Mouse (Mus musculus): ENCODE results near the gene Gaa. TPM values are rescaled to one million over a fixed set of nuclear protein-coding genes. Genes with fewer than 3 reads are reported as not detected.

The Gaa gene
- polyA plus RNA-seq, 1 experiment, result 1.2 TPM

- no peak overlapping the region for H3K4me3 ChIP-seq (replicated peaks)
- TF ChIP-seq GATA1 (IDR thresholded peaks at IDR 0.05; ENCODE audit: low read length), result no peak
- no peak for TF ChIP-seq TAL1 (IDR thresholded peaks at IDR 0.05; ENCODE audit: low read length)
- H3K9me3 ChIP-seq (ENCODE audit: control insufficient read depth, low read length), result peaks cover 4% of the 10 kb centered on the region; the same call in 1 of the 2 replicates
- H3K4me1 ChIP-seq (ENCODE audit: control insufficient read depth), result no peaks in the 10 kb centered on the region; the same call in 1 of the 2 replicates
- H3K36me3 ChIP-seq (ENCODE audit: control insufficient read depth), result no peaks in the 10 kb centered on the region
- H3K27me3 ChIP-seq (ENCODE audit: control insufficient read depth), result peaks cover 27% of the 10 kb centered on the region
Observed at GRCm38 (mm10) chr11:119307916-119308315, 40.2 kb downstream of the Gaa start.

- Histone ChIP-seq H3K4me1 (ENCODE audit: control insufficient read depth) (no peaks in the 10 kb centered on the region), H3K36me3 (ENCODE audit: control insufficient read depth) (no peaks in the 10 kb centered on the region), H3K27me3 (ENCODE audit: control insufficient read depth) (peaks cover 13% of the 10 kb centered on the region), H3K4me3 (replicated peaks) (no peak overlapping the region), H3K9me3 (ENCODE audit: control insufficient read depth, low read length) (peaks cover 4% of the 10 kb centered on the region; the same call in 1 of the 2 replicates)
- no peak for TF ChIP-seq TAL1 (IDR thresholded peaks at IDR 0.05; ENCODE audit: low read length)
Observed at GRCm38 (mm10) chr11:119310621-119311020, 42.9 kb downstream of the Gaa start.

GRCm38 (mm10) chr11:119314252-119314936 is 46.7 kb downstream of the Gaa start:
- TF ChIP-seq TAL1 (IDR thresholded peaks at IDR 0.05; ENCODE audit: low read length) (no peak), GATA1 (IDR thresholded peaks at IDR 0.05; ENCODE audit: low read length) (no peak)
- no peaks in the 10 kb centered on the region for H3K4me1 ChIP-seq (ENCODE audit: control insufficient read depth)
- H3K4me3 ChIP-seq (replicated peaks), result no peak overlapping the region
- H3K27me3 ChIP-seq (ENCODE audit: control insufficient read depth), result peaks cover 4% of the 10 kb centered on the region
- H3K36me3 ChIP-seq (ENCODE audit: control insufficient read depth), result no peaks in the 10 kb centered on the region
- H3K9me3 ChIP-seq (ENCODE audit: control insufficient read depth, low read length), result no peaks in the 10 kb centered on the region; the same call in 1 of the 2 replicates

DNA sequence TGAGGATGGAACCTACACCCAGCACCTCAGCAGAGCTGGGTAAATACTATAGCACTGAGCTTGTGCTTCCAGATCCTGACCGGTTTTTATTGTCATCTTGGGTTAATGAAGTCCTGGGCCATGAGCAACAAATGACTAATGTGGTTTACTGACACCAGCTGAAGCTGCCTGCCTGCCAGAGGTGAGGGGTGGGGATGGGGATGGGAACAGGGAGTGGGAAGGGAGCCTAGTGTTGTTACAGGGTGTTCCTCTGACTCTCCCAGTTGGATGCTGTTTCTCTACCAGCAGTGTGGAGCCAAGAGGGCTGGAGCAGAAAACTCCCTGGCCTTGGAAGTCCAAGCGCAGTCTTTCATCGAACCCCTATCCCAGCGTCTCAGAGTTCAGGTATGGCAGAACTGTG is 49.0 kb downstream of the Gaa start:
- Histone ChIP-seq H3K36me3 (ENCODE audit: control insufficient read depth) (no peaks in the 10 kb centered on the region), H3K4me3 (replicated peaks) (no peak overlapping the region), H3K4me1 (ENCODE audit: control insufficient read depth) (no peaks in the 10 kb centered on the region), H3K27me3 (ENCODE audit: control insufficient read depth) (no peaks in the 10 kb centered on the region), H3K9me3 (ENCODE audit: control insufficient read depth, low read length) (no peaks in the 10 kb centered on the region; the same call in 1 of the 2 replicates)
- TF ChIP-seq TAL1 (IDR thresholded peaks at IDR 0.05; ENCODE audit: low read length), result no peak
- no peak for TF ChIP-seq GATA1 (IDR thresholded peaks at IDR 0.05; ENCODE audit: low read length)

GRCm38 (mm10) chr11:119322521-119322920 is 54.8 kb downstream of the Gaa start:
- Histone ChIP-seq H3K9me3 (ENCODE audit: control insufficient read depth, low read length) (peaks cover 6% of the 10 kb centered on the region), H3K4me1 (ENCODE audit: control insufficient read depth) (no peaks in the 10 kb centered on the region), H3K27me3 (ENCODE audit: control insufficient read depth) (peaks cover 3% of the 10 kb centered on the region), H3K4me3 (replicated peaks) (no peak overlapping the region), H3K36me3 (ENCODE audit: control insufficient read depth) (no peaks in the 10 kb centered on the region)
- no peak for TF ChIP-seq GATA1 (IDR thresholded peaks at IDR 0.05; ENCODE audit: low read length)
- no peak for TF ChIP-seq TAL1 (IDR thresholded peaks at IDR 0.05; ENCODE audit: low read length)

DNA sequence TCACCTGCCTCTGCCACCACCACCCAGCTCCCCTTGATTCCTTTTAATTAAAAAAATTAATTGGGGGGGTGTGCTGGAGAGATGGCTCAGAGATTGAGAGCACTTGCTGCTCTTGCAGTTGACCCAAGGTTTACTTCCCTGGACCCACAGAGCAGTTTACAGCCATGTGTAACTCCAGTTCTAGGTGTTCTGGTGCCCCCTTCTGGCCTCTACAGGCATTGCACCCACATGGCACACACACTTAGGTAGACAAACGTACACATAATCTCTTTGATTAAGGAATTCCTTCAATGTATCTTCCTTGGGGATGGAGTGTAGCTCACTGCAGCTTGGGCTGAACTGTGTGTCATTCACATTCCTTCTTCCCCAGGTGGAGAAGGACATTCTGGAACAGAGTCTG is 57.4 kb downstream of the Gaa start:
- TF ChIP-seq TAL1 (IDR thresholded peaks at IDR 0.05; ENCODE audit: low read length), result no peak
- TF ChIP-seq GATA1 (IDR thresholded peaks at IDR 0.05; ENCODE audit: low read length), result no peak

GRCm38 (mm10) chr11:119330592-119330991 is 62.9 kb downstream of the Gaa start:
- Histone ChIP-seq H3K4me1 (ENCODE audit: control insufficient read depth) (no peaks in the 10 kb centered on the region), H3K36me3 (ENCODE audit: control insufficient read depth) (no peaks in the 10 kb centered on the region), H3K4me3 (replicated peaks) (no peak overlapping the region), H3K27me3 (ENCODE audit: control insufficient read depth) (0 out of 2 replicates have a peak, but pooled peaks cover 4% of the 10 kb centered on the region), H3K9me3 (ENCODE audit: control insufficient read depth, low read length) (no peaks in the 10 kb centered on the region)
- no peak for TF ChIP-seq TAL1 (IDR thresholded peaks at IDR 0.05; ENCODE audit: low read length)
- TF ChIP-seq GATA1 (IDR thresholded peaks at IDR 0.05; ENCODE audit: low read length), result no peak

More for the DNA sequence above, 57.4 kb downstream of the Gaa start:
- Histone ChIP-seq H3K4me1 (ENCODE audit: control insufficient read depth) (no peaks in the 10 kb centered on the region), H3K9me3 (ENCODE audit: control insufficient read depth, low read length) (peaks cover 6% of the 10 kb centered on the region), H3K36me3 (ENCODE audit: control insufficient read depth) (no peaks in the 10 kb centered on the region), H3K27me3 (ENCODE audit: control insufficient read depth) (peaks cover 3% of the 10 kb centered on the region), H3K4me3 (replicated peaks) (no peak overlapping the region)

GRCm38 (mm10) chr11:119331970-119332369 is 64.3 kb downstream of the Gaa start:
- TF ChIP-seq TAL1 (IDR thresholded peaks at IDR 0.05; ENCODE audit: low read length) (no peak), GATA1 (IDR thresholded peaks at IDR 0.05; ENCODE audit: low read length) (no peak)
- 0 out of 2 replicates have a peak, but pooled peaks cover 4% of the 10 kb centered on the region for H3K27me3 ChIP-seq (ENCODE audit: control insufficient read depth)
- H3K36me3 ChIP-seq (ENCODE audit: control insufficient read depth), result no peaks in the 10 kb centered on the region
- no peak overlapping the region for H3K4me3 ChIP-seq (replicated peaks)
- no peaks in the 10 kb centered on the region for H3K4me1 ChIP-seq (ENCODE audit: control insufficient read depth)
- H3K9me3 ChIP-seq (ENCODE audit: control insufficient read depth, low read length), result no peaks in the 10 kb centered on the region

Other genes starting within 250 kb of the Gaa start
- gene Cbx2, start 244.9 kb upstream of the Gaa start, polyA plus RNA-seq (2012), result 0.09 and 0.10 TPM in 2 replicates
- gene Cbx8, start 226.9 kb upstream of the Gaa start, polyA plus RNA-seq (2012), result 0.20 and 0.42 TPM in 2 replicates
- gene Cbx4, start 181.7 kb upstream of the Gaa start, polyA plus RNA-seq (2012), result 0.35 and 0.59 TPM in 2 replicates
- gene Tbc1d16, start 39.4 kb upstream of the Gaa start, polyA plus RNA-seq (2012), result 0.01 TPM in 2 replicates
- gene Ccdc40, start 39.3 kb upstream of the Gaa start, polyA plus RNA-seq (2012), result 0.07 TPM in 1 of 2 replicates, not detected in the other
- 17.2 and 20.2 TPM in 2 replicates for gene Eif4a3, start 32.2 kb downstream of the Gaa start, polyA plus RNA-seq (2012)
- 0.01 TPM in 1 of 2 replicates, not detected in the other for gene Card14, start 39.9 kb downstream of the Gaa start, polyA plus RNA-seq (2012)
- 0.02 and 0.15 TPM in 2 replicates for gene Sgsh, start 87.6 kb downstream of the Gaa start, polyA plus RNA-seq (2012)
- not detected in 2 replicates for gene Slc26a11, start 87.7 kb downstream of the Gaa start, polyA plus RNA-seq (2012)
- gene Rnf213, start 125.2 kb downstream of the Gaa start, polyA plus RNA-seq (2012), result 0.01 and 0.02 TPM in 2 replicates
- 1.1 and 1.2 TPM in 2 replicates for gene Endov, start 223.5 kb downstream of the Gaa start, polyA plus RNA-seq (2012)

Data from erythroblast, embryonic 14.5 days (primary cell).